Mouse (Mus musculus): Measurements from ENCODE around the gene Itm2b. TPM values are rescaled to one million over a fixed set of nuclear protein-coding genes. Genes with fewer than 3 reads are reported as not detected.

Gene Itm2b
- total and polyA plus RNA-seq, 2 experiments from 2014 or later = 332 to 892 TPM

DNA sequence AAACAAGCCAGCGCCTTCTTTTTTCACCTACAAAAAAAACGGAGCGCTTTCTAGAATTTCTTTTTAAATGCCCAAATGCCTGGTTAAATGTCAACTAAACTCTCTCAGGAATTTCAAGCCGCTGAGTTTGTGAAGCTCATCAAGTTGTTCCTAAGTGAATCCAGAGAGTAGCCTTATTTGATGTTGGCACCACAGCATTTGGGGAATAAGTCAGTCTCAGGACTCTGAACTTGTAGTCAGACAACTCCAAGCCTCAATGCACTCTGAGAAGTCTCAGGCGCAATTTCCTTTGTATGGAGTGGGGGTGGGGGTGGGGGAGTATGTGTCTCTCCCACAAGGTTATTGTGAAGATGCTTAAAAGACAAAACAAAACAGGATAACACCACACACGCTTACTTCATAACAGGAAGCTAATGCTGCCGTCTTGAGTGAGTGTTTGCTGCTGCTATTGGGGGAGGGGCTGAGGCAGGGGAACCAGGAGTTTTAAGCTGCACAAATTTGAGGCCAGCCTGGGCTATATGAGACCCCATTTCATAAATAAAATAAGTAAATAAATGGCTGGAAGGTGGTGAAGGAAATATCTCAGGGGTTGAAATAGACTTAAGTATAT, 35.9 kb downstream of the Itm2b start:
- WGBS = 67% methylated on average over 7 of the region's 7 CpGs
- TF ChIP-seq CTCF (IDR thresholded peaks at IDR 0.05; ENCODE audit: low read depth) = no peak
- Histone ChIP-seq H3K9ac (no peak overlapping the region), H3K36me3 (ENCODE audit: insufficient read depth) (no peaks in the 10 kb centered on the region), H3K4me1 (ENCODE audit: insufficient read depth) (no peaks in the 10 kb centered on the region), H3K4me3 (ENCODE audit: low read depth, low read length) (no peak overlapping the region), H3K27ac (ENCODE audit: low read depth, low read length) (no peak overlapping the region), H3K27me3 (ENCODE audit: insufficient read depth, low read length) (no peaks in the 10 kb centered on the region), H3K4me2 (ENCODE audit: low read depth) (no peak overlapping the region), H3K9me3 (ENCODE audit: low read length) (no peaks in the 10 kb centered on the region)
- DNase-seq = no peak
- ATAC-seq = no peak

DNA sequence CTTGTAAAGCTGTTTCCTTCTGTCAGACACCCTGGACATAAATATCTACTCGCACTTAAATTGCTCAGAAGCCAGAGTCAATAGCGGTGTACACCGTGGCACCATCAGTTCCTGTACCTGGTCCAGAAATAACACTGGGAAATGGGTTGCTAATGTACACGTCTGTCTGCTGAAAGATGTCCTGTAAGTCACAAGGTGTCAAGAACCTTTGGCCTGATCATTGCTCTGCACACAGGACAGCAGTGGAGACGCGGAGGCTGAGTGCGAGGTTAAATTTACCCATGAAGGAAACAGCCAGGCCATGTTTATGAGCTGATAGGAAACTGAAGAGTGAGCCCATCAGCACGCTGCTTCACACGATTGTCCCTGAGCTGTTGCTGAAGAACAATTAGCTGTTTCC, 37.8 kb downstream of the Itm2b start:
- H3K9me3 ChIP-seq (ENCODE audit: low read length) = no peaks in the 10 kb centered on the region
- H3K27ac ChIP-seq (ENCODE audit: low read depth, low read length) = no peak overlapping the region
- no peak overlapping the region for H3K4me2 ChIP-seq (ENCODE audit: low read depth)
- H3K4me3 ChIP-seq (ENCODE audit: low read depth, low read length) = no peak overlapping the region
- H3K4me1 ChIP-seq (ENCODE audit: insufficient read depth) = no peaks in the 10 kb centered on the region
- TF ChIP-seq CTCF (IDR thresholded peaks at IDR 0.05; ENCODE audit: low read depth) = no peak
- ATAC-seq (no peak), DNase-seq (no peak)
- H3K27me3 ChIP-seq (ENCODE audit: insufficient read depth, low read length) = no peaks in the 10 kb centered on the region
- 93% methylated on average over 9 of the region's 9 CpGs for WGBS
- no peak overlapping the region for H3K9ac ChIP-seq
- H3K36me3 ChIP-seq (ENCODE audit: insufficient read depth) = no peaks in the 10 kb centered on the region

DNA sequence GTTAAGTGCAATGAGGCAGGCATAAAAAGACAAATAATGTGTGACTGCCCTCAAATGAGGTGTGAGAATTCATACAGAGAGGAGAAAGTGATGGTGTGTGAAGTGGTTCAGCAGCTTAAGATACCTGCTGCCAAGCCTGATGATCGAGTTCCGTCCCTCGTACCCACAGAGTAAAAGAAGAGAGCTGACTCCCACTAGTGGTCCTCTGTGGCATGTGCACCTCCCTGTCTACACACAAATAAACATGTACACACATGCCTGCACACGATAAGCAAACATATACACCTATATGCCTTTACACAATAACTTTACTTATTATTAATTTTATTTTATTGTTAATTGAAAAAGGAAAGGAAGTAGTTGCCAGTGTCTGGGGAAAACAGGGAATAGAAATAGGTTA, 39.5 kb downstream of the Itm2b start:
- Histone ChIP-seq H3K27ac (ENCODE audit: low read depth, low read length) (no peak overlapping the region), H3K36me3 (ENCODE audit: insufficient read depth) (no peaks in the 10 kb centered on the region), H3K4me2 (ENCODE audit: low read depth) (no peak overlapping the region), H3K4me1 (ENCODE audit: insufficient read depth) (no peaks in the 10 kb centered on the region), H3K4me3 (ENCODE audit: low read depth, low read length) (no peak overlapping the region), H3K27me3 (ENCODE audit: insufficient read depth, low read length) (no peaks in the 10 kb centered on the region), H3K9ac (no peak overlapping the region), H3K9me3 (ENCODE audit: low read length) (no peaks in the 10 kb centered on the region)
- no peak for TF ChIP-seq CTCF (IDR thresholded peaks at IDR 0.05; ENCODE audit: low read depth)
- WGBS = 91% methylated on average over 4 of the region's 4 CpGs
- DNase-seq (no peak), ATAC-seq (no peak)

DNA sequence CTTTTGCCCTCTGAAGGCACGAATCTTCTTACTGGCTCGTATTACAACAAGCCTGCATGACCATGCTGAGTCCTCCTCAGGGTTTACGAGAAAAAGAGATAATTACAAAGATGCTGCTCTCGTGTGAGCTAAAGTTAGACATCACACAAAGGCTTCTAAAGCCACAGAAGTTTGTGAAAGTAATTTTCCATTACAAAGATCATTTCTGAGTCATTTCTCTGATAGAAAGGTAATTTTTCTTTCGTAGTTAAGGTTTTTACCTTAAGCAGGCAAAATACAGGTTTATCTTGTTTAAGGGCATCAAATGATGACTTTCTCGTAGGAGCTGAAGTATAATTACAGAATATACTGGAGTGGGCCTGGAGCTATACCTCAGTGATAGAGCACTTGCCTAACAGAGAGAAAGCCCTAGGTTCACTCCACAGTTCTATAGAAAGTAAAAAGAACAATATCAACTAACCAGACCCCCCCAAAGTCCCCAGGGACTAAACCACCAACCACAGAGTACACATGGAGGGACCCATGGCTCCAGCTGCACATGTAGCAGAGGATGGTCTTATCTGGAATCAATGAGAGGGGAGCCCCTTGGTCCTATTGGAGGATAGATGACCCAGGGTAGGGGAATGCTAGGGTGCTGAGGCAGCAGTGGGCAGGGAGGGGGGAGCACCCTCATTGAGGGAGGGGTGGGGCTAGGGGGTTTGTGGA, 44.9 kb downstream of the Itm2b start:
- no peak for ATAC-seq
- Histone ChIP-seq H3K27me3 (ENCODE audit: insufficient read depth, low read length) (no peaks in the 10 kb centered on the region), H3K4me2 (ENCODE audit: low read depth) (no peak overlapping the region), H3K9ac (no peak overlapping the region), H3K4me3 (ENCODE audit: low read depth, low read length) (no peak overlapping the region), H3K4me1 (ENCODE audit: insufficient read depth) (no peaks in the 10 kb centered on the region), H3K36me3 (ENCODE audit: insufficient read depth) (no peaks in the 10 kb centered on the region), H3K27ac (ENCODE audit: low read depth, low read length) (no peak overlapping the region), H3K9me3 (ENCODE audit: low read length) (no peaks in the 10 kb centered on the region)
- TF ChIP-seq CTCF (IDR thresholded peaks at IDR 0.05; ENCODE audit: low read depth) = no peak
- DNase-seq = no peak
- 64% methylated on average over 6 of the region's 6 CpGs for WGBS

DNA sequence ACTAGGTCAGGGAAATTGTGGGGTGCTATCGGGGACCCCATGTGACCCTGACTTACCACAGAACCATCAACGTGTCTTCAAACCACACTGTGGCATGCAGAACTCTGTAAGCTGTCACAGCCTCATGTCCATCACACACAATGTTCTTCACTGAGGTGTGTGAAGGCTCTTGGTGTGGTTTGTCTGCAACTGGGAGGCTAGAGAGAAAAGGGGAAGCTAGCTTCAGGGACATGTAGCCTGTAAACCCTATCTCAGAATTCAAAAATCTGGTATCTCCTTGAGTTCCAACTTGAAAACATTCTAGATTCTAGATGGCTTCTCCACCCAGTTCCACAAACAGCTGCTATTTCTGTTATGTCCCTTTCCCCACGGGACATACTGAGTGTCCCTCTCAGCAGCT, 45.5 kb downstream of the Itm2b start:
- no peak for ATAC-seq
- WGBS = 82% methylated on average over 3 of the region's 3 CpGs
- Histone ChIP-seq H3K4me3 (ENCODE audit: low read depth, low read length) (no peak overlapping the region), H3K9ac (no peak overlapping the region), H3K4me1 (ENCODE audit: insufficient read depth) (no peaks in the 10 kb centered on the region), H3K27ac (ENCODE audit: low read depth, low read length) (no peak overlapping the region), H3K36me3 (ENCODE audit: insufficient read depth) (no peaks in the 10 kb centered on the region), H3K27me3 (ENCODE audit: insufficient read depth, low read length) (no peaks in the 10 kb centered on the region), H3K9me3 (ENCODE audit: low read length) (no peaks in the 10 kb centered on the region), H3K4me2 (ENCODE audit: low read depth) (no peak overlapping the region)
- no peak for TF ChIP-seq CTCF (IDR thresholded peaks at IDR 0.05; ENCODE audit: low read depth)
- no peak for DNase-seq

DNA sequence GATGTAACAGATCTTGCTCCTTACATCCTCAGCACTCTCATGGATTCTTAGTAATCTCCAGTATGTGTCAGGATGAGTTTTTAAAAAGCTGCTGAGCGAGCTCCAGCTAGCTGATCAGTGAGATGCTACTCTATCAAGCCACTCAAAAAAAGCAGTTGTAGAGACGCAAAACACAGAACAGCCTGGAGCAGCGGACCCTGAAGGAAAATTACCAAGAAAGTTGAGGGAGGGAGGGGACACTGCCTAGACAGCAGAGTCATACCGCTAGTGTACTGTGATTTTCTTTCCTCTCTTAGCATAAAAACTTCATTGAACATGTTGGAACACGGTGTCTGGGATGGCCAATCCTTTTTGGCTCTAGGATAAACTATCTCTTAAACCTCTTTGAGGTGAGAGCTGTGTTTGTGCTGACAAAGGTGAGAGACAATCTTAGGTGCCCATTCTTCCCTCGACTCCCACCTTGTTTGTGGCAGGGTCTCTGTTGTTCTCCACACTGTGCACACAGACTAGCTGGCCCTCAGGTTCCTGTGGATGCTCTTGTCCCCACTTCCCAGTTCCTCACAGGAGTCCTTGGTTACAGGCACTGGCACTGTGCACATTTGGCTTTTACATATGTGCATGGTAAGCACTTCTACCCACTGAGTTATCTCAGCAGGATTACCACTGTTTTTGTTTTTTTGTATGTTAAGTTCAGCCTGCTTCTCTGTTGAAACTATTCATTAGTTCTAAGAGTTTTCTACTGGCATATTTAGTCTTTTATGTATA, 48.6 kb downstream of the Itm2b start:
- H3K27me3 ChIP-seq (ENCODE audit: insufficient read depth, low read length) = no peaks in the 10 kb centered on the region
- TF ChIP-seq CTCF (IDR thresholded peaks at IDR 0.05; ENCODE audit: low read depth) = no peak
- H3K9ac ChIP-seq = no peak overlapping the region
- 83% methylated on average over 6 of the region's 6 CpGs for WGBS
- no peak overlapping the region for H3K4me3 ChIP-seq (ENCODE audit: low read depth, low read length)
- H3K4me2 ChIP-seq (ENCODE audit: low read depth) = no peak overlapping the region
- ATAC-seq (no peak), DNase-seq (no peak)
- H3K36me3 ChIP-seq (ENCODE audit: insufficient read depth) = no peaks in the 10 kb centered on the region
- no peaks in the 10 kb centered on the region for H3K4me1 ChIP-seq (ENCODE audit: insufficient read depth)
- no peak overlapping the region for H3K27ac ChIP-seq (ENCODE audit: low read depth, low read length)
- no peaks in the 10 kb centered on the region for H3K9me3 ChIP-seq (ENCODE audit: low read length)

All from forebrain, postnatal 0 days (tissue).